Mouse (Mus musculus) regulatory T cell (primary cell): Measurements from ENCODE around the gene Slc16a7.

Source experiments
- in situ Hi-C: fragments of 300-600 bp; cut with MboI, MseI; formaldehyde crosslinking; loops from one replicate; pipeline ENCODE4 v1.15.1; 2025; ENCODE audit warnings: high pct_unique_total_duplicates

The Slc16a7 gene

GRCm38 (mm10) chr10:125184146-125184545 is 205.1 kb downstream of the Slc16a7 start:
- in situ Hi-C loops: no loop called here

GRCm38 (mm10) chr10:125182545-125182944 is 206.7 kb downstream of the Slc16a7 start:
- in situ Hi-C loops: no loop called here

- in situ Hi-C loops: no loop called here
Observed at GRCm38 (mm10) chr10:125177782-125178181, 211.5 kb downstream of the Slc16a7 start.

GRCm38 (mm10) chr10:125175013-125175650 is 214.1 kb downstream of the Slc16a7 start:
- in situ Hi-C loops: no loop called here

GRCm38 (mm10) chr10:125171625-125172024 is 217.6 kb downstream of the Slc16a7 start:
- in situ Hi-C loops: no loop called here

GRCm38 (mm10) chr10:125171154-125171553 is 218.1 kb downstream of the Slc16a7 start:
- in situ Hi-C loops: no loop called here
